Mouse (Mus musculus) spleen, adult 2 months (tissue): ENCODE data around the gene Ripor1.

Source experiments
- CTCF ChIP-seq: fragments of 200-500 bp; IDR thresholded peaks from 2 replicates; pipeline ENCODE4 v1.5.1; 2011; ENCODE audit warnings: mild to moderate bottlenecking, inconsistent platforms; ENCODE audit not compliant: insufficient read depth, insufficient read length, insufficient replicate concordance; ENCODE audit errors: extremely low read depth
- POLR2A ChIP-seq: fragments of 200-500 bp; IDR thresholded peaks from 2 replicates; pipeline ENCODE4 v1.6.1; 2011; ENCODE audit warnings: low read depth, low read length, inconsistent platforms

DNA sequence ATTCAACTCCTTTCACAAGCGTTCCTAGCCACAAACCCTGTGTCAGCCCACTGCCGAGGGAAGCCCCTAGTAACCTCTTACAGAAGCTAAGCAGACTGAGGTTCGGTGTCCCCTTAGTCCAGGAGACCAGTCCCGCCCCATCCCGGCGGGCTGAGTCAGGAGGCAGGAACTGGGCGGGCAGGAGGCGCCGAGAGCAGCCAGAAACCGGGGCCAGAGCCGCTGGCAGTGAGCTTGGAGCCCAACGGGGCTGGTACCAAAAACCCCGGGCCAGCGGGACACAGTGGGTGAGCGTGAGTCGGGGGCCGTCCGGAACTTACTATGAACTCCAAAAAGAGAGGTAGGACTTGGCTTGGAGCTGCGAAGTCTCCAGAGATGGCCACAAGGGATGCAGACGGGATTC lies 8.0 kb downstream of the Ripor1 start:
- TF ChIP-seq CTCF (no peak), POLR2A (no peak)
